Mouse (Mus musculus) urinary bladder, adult 2 months (tissue): ENCODE data around the gene Uaca. TPM values are rescaled to one million over a fixed set of nuclear protein-coding genes. Genes with fewer than 3 reads are reported as not detected.
"Not testable (repeated sequence)": the region's sequence is repeated elsewhere in the genome, so short reads cannot be mapped to it uniquely, and the experiment has no call there.

ENCODE experiments used
- DNase-seq: peaks from one replicate; pipeline ENCODE4 v3.0.0; 2022; ENCODE audit warnings: low spot score
- polyA plus RNA-seq: library from polyadenylated mRNA; depleted of rRNA; stranded (reverse); fragments of >200 nt; gene quantifications from 2 replicates; pipeline ENCODE4 v1.2.3, GENCODE M21; 2012

Uaca gene
- polyA plus RNA-seq, 1 experiment = 18.1 TPM

GRCm38 (mm10) chr9:60794841-60795351, 554 bp downstream of the Uaca start:
- peak; percentile 50 for DNase-seq

- no peak for DNase-seq
Observed at GRCm38 (mm10) chr9:60796076-60796475, 1.7 kb downstream of the Uaca start.

- DNase-seq = no peak
Observed at GRCm38 (mm10) chr9:60797126-60797525, 2.8 kb downstream of the Uaca start.

GRCm38 (mm10) chr9:60799061-60799460, 4.7 kb downstream of the Uaca start:
- DNase-seq = no peak

- no peak for DNase-seq
Observed at GRCm38 (mm10) chr9:60800663-60801382, 6.5 kb downstream of the Uaca start.

- no peak for DNase-seq
Observed at GRCm38 (mm10) chr9:60801746-60802145, 7.4 kb downstream of the Uaca start.

- no peak for DNase-seq
Observed at GRCm38 (mm10) chr9:60802341-60802740, 8.0 kb downstream of the Uaca start.

GRCm38 (mm10) chr9:60806021-60806420, 11.7 kb downstream of the Uaca start:
- DNase-seq = no peak

GRCm38 (mm10) chr9:60807996-60808395, 13.7 kb downstream of the Uaca start:
- no peak for DNase-seq

GRCm38 (mm10) chr9:60813139-60813880, 19.0 kb downstream of the Uaca start:
- DNase-seq = no peak

- DNase-seq = no peak
Observed at GRCm38 (mm10) chr9:60815502-60815901, 21.2 kb downstream of the Uaca start.

- no peak for DNase-seq
Observed at GRCm38 (mm10) chr9:60817585-60817984, 23.2 kb downstream of the Uaca start.

GRCm38 (mm10) chr9:60818582-60818981, 24.2 kb downstream of the Uaca start:
- not testable (repeated sequence) for DNase-seq

GRCm38 (mm10) chr9:60819340-60819739, 25.0 kb downstream of the Uaca start:
- DNase-seq = no peak

GRCm38 (mm10) chr9:60821501-60821900, 27.2 kb downstream of the Uaca start:
- DNase-seq = no peak

GRCm38 (mm10) chr9:60822681-60823080, 28.3 kb downstream of the Uaca start:
- no peak for DNase-seq

GRCm38 (mm10) chr9:60825506-60825905, 31.2 kb downstream of the Uaca start:
- no peak for DNase-seq

GRCm38 (mm10) chr9:60826759-60827158, 32.4 kb downstream of the Uaca start:
- DNase-seq = no peak

GRCm38 (mm10) chr9:60828196-60828595, 33.9 kb downstream of the Uaca start:
- DNase-seq = no peak

- DNase-seq = no peak
Observed at GRCm38 (mm10) chr9:60829610-60830009, 35.3 kb downstream of the Uaca start.

- DNase-seq = no peak
Observed at GRCm38 (mm10) chr9:60830079-60830478, 35.7 kb downstream of the Uaca start.

- no peak for DNase-seq
Observed at GRCm38 (mm10) chr9:60832233-60832632, 37.9 kb downstream of the Uaca start.

- DNase-seq = no peak
Observed at GRCm38 (mm10) chr9:60836151-60836550, 41.8 kb downstream of the Uaca start.
